In the genomic region with DNA sequence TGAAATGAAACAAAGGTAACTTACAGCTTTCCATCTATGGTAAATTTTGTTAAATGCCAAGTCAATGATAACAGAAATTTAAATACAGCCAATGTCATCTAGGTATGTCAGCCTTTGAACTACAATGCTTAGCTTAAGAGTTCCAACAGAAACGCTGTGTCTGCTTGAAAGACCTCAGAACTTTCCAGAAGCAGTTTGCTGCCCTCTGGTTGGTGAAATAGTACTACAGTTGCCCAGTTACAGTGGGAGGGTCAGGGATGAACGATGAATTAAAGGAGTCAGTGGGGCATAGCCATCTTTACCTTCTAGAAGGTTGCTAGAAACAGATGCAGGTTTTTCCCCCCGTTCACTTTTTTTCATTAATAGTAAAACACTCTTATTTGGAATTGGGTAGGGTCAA, we compare ENCODE assay signal across 11 mouse cellular contexts.
DNase-seq lines count a peak whose midpoint lies in the region; ATAC-seq and TF ChIP-seq lines count a peak whose summit lies in the region.
"Had no signal": no experiment of that assay in that cellular context is flagged by ENCODE, and none has a peak within 500 bp of the region (broad histone marks: within the 10 kb centered on the region; RNA-seq: fewer than 3 reads in every experiment).

No protein-coding gene starts in this region.

- TF ChIP-seq CTCF in heart, postnatal 0 days (IDR thresholded peaks at IDR 0.05; ENCODE audit: low read depth), result peak; percentile 56
- TF ChIP-seq CTCF in lung, adult 2 months (IDR thresholded peaks at IDR 0.05; ENCODE audit: insufficient read depth, low read length), result no peak

- no peak for ATAC-seq in heart, postnatal 0 days (ENCODE audit: insufficient read depth, low read depth)
- no peak for ATAC-seq in heart, embryonic 12.5 days (ENCODE audit: insufficient number of reproducible peaks, low FRiP score)
- ATAC-seq in neutrophil, adult 5-6 weeks (ENCODE audit: extremely low read depth, insufficient number of reproducible peaks, low FRiP score, poor library complexity, severe bottlenecking), result peak; percentile 53; the same call in 1 of the 2 replicates
- ATAC-seq in hindbrain, embryonic 11.5 days (ENCODE audit: low FRiP score), result no peak
- ATAC-seq: forebrain, embryonic 16.5 days had no signal

- DNase-seq in heart, postnatal 0 days (ENCODE audit: low spot score), result no peak
- DNase-seq in lung, postnatal 10 days, result peak; percentile 43
- no peak for DNase-seq in lung, adult 2 months
- peak; percentile 60 for DNase-seq in ZHBTc4 (ENCODE audit: low read depth, low spot score)
- no peak for DNase-seq in hindbrain, embryonic 11.5 days (ENCODE audit: low spot score)
- DNase-seq: right cerebral cortex, postnatal 14 days; thymus, adult 2 months had no signal

- H3K9ac ChIP-seq in heart, postnatal 0 days (replicated peaks; ENCODE audit: low read depth, low read length), result no peak overlapping the region
- no peak overlapping the region for H3K9ac ChIP-seq in heart, embryonic 12.5 days
- no peak overlapping the region for H3K9ac ChIP-seq in hindbrain, embryonic 11.5 days (ENCODE audit: low read depth, low read length)
- H3K9ac ChIP-seq: liver, embryonic 15.5 days had no signal

- no peaks in the 10 kb centered on the region for H3K9me3 ChIP-seq in heart, postnatal 0 days (replicated peaks; ENCODE audit: control insufficient read depth, low read length)
- no peaks in the 10 kb centered on the region for H3K9me3 ChIP-seq in heart, embryonic 12.5 days (replicated peaks)
- H3K9me3 ChIP-seq in hindbrain, embryonic 11.5 days (ENCODE audit: control insufficient read depth, low read length), result no peaks in the 10 kb centered on the region
- H3K9me3 ChIP-seq: liver, embryonic 15.5 days had no signal

- no peaks in the 10 kb centered on the region for H3K27me3 ChIP-seq in heart, postnatal 0 days (ENCODE audit: control insufficient read depth, insufficient read depth, low read length)
- H3K27me3 ChIP-seq in heart, embryonic 12.5 days (replicated peaks), result no peaks in the 10 kb centered on the region
- no peaks in the 10 kb centered on the region for H3K27me3 ChIP-seq in hindbrain, embryonic 11.5 days (ENCODE audit: control insufficient read depth, insufficient read depth, low read length)
- H3K27me3 ChIP-seq: liver, embryonic 15.5 days had no signal

- TF ChIP-seq POLR2A in lung, adult 2 months (IDR thresholded peaks at IDR 0.05; ENCODE audit: borderline replicate concordance, extremely low read depth, low read depth, low read length), result no peak

- no peaks in the 10 kb centered on the region for H3K36me3 ChIP-seq in heart, postnatal 0 days (replicated peaks; ENCODE audit: control insufficient read depth, insufficient read depth, low read length)
- H3K36me3 ChIP-seq in heart, embryonic 12.5 days, result no peaks in the 10 kb centered on the region
- H3K36me3 ChIP-seq in hindbrain, embryonic 11.5 days (ENCODE audit: control insufficient read depth, insufficient read depth, low read length), result no peaks in the 10 kb centered on the region
- H3K36me3 ChIP-seq: liver, embryonic 15.5 days had no signal

- H3K27ac ChIP-seq in heart, postnatal 0 days (ENCODE audit: low read depth), result no peak overlapping the region
- H3K27ac ChIP-seq in heart, embryonic 12.5 days (ENCODE audit: poor library complexity, severe bottlenecking), result no peak overlapping the region
- no peak overlapping the region for H3K27ac ChIP-seq in hindbrain, embryonic 11.5 days (ENCODE audit: low read depth, low read length)
- H3K27ac ChIP-seq: liver, embryonic 15.5 days had no signal

- H3K4me2 ChIP-seq in heart, postnatal 0 days (ENCODE audit: low read depth, low read length), result no peak overlapping the region
- H3K4me2 ChIP-seq in heart, embryonic 12.5 days, result no peak overlapping the region
- no peak overlapping the region for H3K4me2 ChIP-seq in hindbrain, embryonic 11.5 days (replicated peaks; ENCODE audit: low read depth, low read length)
- H3K4me2 ChIP-seq: liver, embryonic 15.5 days had no signal

- TF ChIP-seq EP300 in heart, postnatal 0 days (IDR thresholded peaks at IDR 0.05; ENCODE audit: low read depth), result no peak

- no peak overlapping the region for H3K4me3 ChIP-seq in heart, postnatal 0 days (ENCODE audit: low read depth, low read length)
- no peak overlapping the region for H3K4me3 ChIP-seq in heart, embryonic 12.5 days
- no peak overlapping the region for H3K4me3 ChIP-seq in lung, adult 2 months (replicated peaks; ENCODE audit: extremely low read depth, low read depth, low read length)
- no peak overlapping the region for H3K4me3 ChIP-seq in hindbrain, embryonic 11.5 days (ENCODE audit: low read depth, low read length)
- H3K4me3 ChIP-seq: liver, embryonic 15.5 days had no signal

- WGBS in heart, postnatal 0 days, result 63% methylated on average over 3 of the region's 3 CpGs
- 74% methylated on average over 3 of the region's 3 CpGs for WGBS in heart, embryonic 12.5 days
- WGBS in lung, adult 2 months, result 53% methylated on average over 3 of the region's 3 CpGs
- 81% methylated on average over 3 of the region's 3 CpGs for WGBS in hindbrain, embryonic 11.5 days

- no peaks in the 10 kb centered on the region for H3K4me1 ChIP-seq in heart, postnatal 0 days (ENCODE audit: control insufficient read depth, insufficient read depth)
- H3K4me1 ChIP-seq in heart, embryonic 12.5 days (replicated peaks), result no peaks in the 10 kb centered on the region
- no peaks in the 10 kb centered on the region for H3K4me1 ChIP-seq in lung, adult 2 months (ENCODE audit: control insufficient read depth, insufficient read depth, low read length)
- no peaks in the 10 kb centered on the region for H3K4me1 ChIP-seq in hindbrain, embryonic 11.5 days (replicated peaks; ENCODE audit: control insufficient read depth, insufficient read depth, low read length)
- H3K4me1 ChIP-seq: liver, embryonic 15.5 days had no signal

Comparison
In these comparisons a context has a peak if more than half of its experiments do, and no peak if none do; other contexts are left out.
1. DNase-seq: peak in lung, postnatal 10 days (single experiment) and ZHBTc4 (single experiment); none in heart, postnatal 0 days (single experiment), lung, adult 2 months (single experiment) and hindbrain, embryonic 11.5 days (single experiment).